Mouse (Mus musculus): Measurements from ENCODE around the gene Atp6v1e1.

GRCm38 (mm10) chr6:120835474-120836374, 13.1 kb upstream of the Atp6v1e1 start, which contains the start of gene Bcl2l13:
- peak; percentile 40 for TF ChIP-seq MAX (IDR thresholded peaks at IDR 0.05)
- TF ChIP-seq CTCF (IDR thresholded peaks at IDR 0.05; ENCODE audit: control insufficient read depth, insufficient read depth, insufficient read length), result peak; percentile 56
- TF ChIP-seq MYOG (IDR thresholded peaks at IDR 0.05; ENCODE audit: control insufficient read depth, extremely low read depth, insufficient read length), result no peak
- no peak for TF ChIP-seq USF1 (IDR thresholded peaks at IDR 0.05; ENCODE audit: low read depth)
- no peak for TF ChIP-seq CEBPB (IDR thresholded peaks at IDR 0.05; ENCODE audit: low read depth)
- TF ChIP-seq MYOD1 (IDR thresholded peaks at IDR 0.05; ENCODE audit: control insufficient read depth, insufficient read length, low read depth), result no peak
- no peak for TF ChIP-seq FOSL1 (IDR thresholded peaks at IDR 0.05; ENCODE audit: insufficient read depth, low read length, poor library complexity, severe bottlenecking)

All from C2C12 (cell line).